Mouse (Mus musculus) liver, postnatal 0 days (tissue): ENCODE results near the gene Rab43. TPM values are rescaled to one million over a fixed set of nuclear protein-coding genes. Genes with fewer than 3 reads are reported as not detected.

Experiments used
- ATAC-seq: fragments of 200-750 bp; cut with Nextera tagmentation; 2 replicates; pipeline ENCODE4 v1.8.0; 2017; ENCODE audit warnings: mild to moderate bottlenecking, moderate library complexity
- DNase-seq: peaks from one replicate; pipeline ENCODE4 v3.0.0-alpha.2; 2016
- H3K27ac ChIP-seq: fragments of 300-500 bp; sonication (generic); 2 replicates; pipeline ENCODE4 v1.5.1; 2014; ENCODE audit warnings: antibody characterized with exemption, moderate library complexity, mild to moderate bottlenecking, low read depth
- H3K27me3 ChIP-seq: fragments of 300-500 bp; sonication (generic); 2 replicates; pipeline ENCODE4 v1.6.1; 2014; ENCODE audit warnings: low read length, control low read depth, mixed read lengths; ENCODE audit not compliant: insufficient read depth
- H3K36me3 ChIP-seq: fragments of 300-500 bp; sonication (generic); replicated peaks from 2 replicates; pipeline ENCODE4 v1.6.1; 2014; ENCODE audit warnings: mild to moderate bottlenecking, control low read depth, low read length, moderate library complexity, mixed read lengths; ENCODE audit not compliant: insufficient read depth
- H3K4me1 ChIP-seq: fragments of 300-500 bp; sonication (generic); 2 replicates; pipeline ENCODE4 v1.6.1; 2014; ENCODE audit warnings: antibody characterized with exemption, mild to moderate bottlenecking, control low read depth; ENCODE audit not compliant: insufficient read depth
- H3K4me2 ChIP-seq: fragments of 300-500 bp; sonication (generic); 2 replicates; pipeline ENCODE4 v1.6.1; 2014; ENCODE audit warnings: low read depth, mild to moderate bottlenecking, low read length, moderate library complexity, mixed read lengths
- H3K4me3 ChIP-seq: fragments of 300-500 bp; sonication (generic); 2 replicates; pipeline ENCODE4 v1.5.1; 2014; ENCODE audit warnings: low read depth, low read length
- H3K9ac ChIP-seq: fragments of 300-500 bp; sonication (generic); replicated peaks from 2 replicates; pipeline ENCODE4 v1.6.1; 2014; ENCODE audit warnings: mild to moderate bottlenecking, moderate library complexity
- H3K9me3 ChIP-seq: fragments of 300-500 bp; sonication (generic); 2 replicates; pipeline ENCODE4 v1.6.1; 2016; ENCODE audit warnings: mild to moderate bottlenecking, control low read depth, low read length, mixed read lengths
- CTCF ChIP-seq: sonication (generic); IDR thresholded peaks from 2 replicates; pipeline ENCODE4 v1.5.1; 2016; ENCODE audit warnings: antibody characterized with exemption, low read depth
- EP300 ChIP-seq: IDR thresholded peaks from 2 replicates; pipeline ENCODE4 v1.6.1; 2016; ENCODE audit warnings: antibody characterized with exemption, low read depth, mild to moderate bottlenecking
- WGBS: fragments of 180-500 bp; shearing (Covaris S2); extraction: QIAGEN DNeasy Blood & Tissue Kit; methylation state at CpG from one replicate; pipeline ENCODE4 v1.1.7; 2014; ENCODE audit not compliant: insufficient replicate concordance; 5-methylcytosine and 5-hydroxymethylcytosine counted together
- polyA plus RNA-seq: library from polyadenylated mRNA; unstranded; fragments of >200 nt; fragmentation: Nextera tagmentation; extraction: Ambion mirVana; gene quantifications from 2 replicates; pipeline ENCODE4 v1.2.1, GENCODE M21; 2015

The Rab43 gene
- polyA plus RNA-seq: 44.4 and 45.4 TPM in 2 replicates

DNA sequence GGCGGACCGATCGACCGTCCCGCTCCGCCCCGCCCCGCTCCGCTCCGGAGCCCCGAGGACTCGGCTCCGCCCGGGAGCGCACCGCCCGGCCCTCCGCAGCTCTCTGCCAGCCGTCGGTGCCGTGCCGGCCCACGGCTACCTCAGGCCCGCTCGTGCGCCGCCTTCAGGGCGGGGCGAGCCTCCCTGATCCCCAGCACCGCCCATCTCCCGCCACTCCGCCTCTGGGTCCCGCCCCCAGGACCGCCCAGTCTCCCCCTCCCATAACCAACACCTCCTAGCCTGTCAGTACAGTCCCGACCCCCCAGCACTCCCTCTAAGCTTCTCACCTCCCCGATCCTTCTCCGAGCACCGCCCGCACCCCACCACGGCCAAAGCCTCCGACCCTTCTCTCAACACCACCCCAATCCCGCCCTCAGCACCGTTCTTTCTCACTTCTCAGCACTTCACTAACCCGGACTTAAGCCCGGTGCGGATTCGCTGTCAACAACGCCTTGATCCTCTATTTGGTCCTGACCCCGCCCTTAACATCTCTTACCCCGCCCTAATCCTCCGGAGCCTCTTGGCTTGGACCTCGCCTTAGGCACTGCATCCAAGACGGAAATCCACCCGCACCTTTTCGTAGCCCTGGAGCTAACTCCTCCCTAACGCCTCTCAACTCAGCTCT is at the start of gene Rab43:
Gene Rab43, minus strand, starts transcription at position 490 of the 664 bp plus-strand sequence.
- peak; percentile 97 for DNase-seq
- Histone ChIP-seq H3K27me3 (no peaks in the 10 kb centered on the region), H3K4me3 (peak within 1 kb of the TSS; percentile 97), H3K27ac (peak within 1 kb of the TSS; percentile 100), H3K36me3 (peaks cover 19% of the 10 kb centered on the region; the same call in 1 of the 2 replicates), H3K4me1 (peaks cover 36% of the 10 kb centered on the region), H3K4me2 (peak within 1 kb of the TSS; percentile 72), H3K9ac (peak within 1 kb of the TSS; percentile 93), H3K9me3 (no peaks in the 10 kb centered on the region)
- TF ChIP-seq EP300 (0 out of 2 replicates have a peak, but pooled peaks have one; percentile 8), CTCF (peak; percentile 58)
- ATAC-seq: peak; percentile 86
- 2% methylated on average over 36 of the region's 56 CpGs for WGBS

DNA sequence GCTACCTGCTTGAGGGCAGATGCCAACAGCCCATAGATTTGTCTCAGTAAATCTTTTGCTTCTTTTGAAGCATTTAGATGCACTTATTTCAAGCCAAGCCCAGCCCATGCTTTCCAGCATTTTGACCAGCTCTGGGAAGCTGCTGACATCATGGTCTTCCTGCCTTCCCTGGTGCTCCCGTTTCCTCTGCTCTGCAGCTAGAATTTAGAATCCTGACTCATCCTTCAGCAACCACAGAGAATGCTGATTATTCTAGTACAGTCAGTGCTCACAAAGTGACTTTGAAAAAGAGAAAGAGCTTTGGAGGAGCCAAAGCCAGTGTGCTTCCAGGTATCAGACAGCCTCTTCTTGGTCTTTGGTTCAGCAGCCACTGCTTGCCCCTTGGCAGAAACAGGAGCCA is 45.1 kb upstream of the Rab43 start:
- Histone ChIP-seq H3K27ac (no peak overlapping the region), H3K4me3 (no peak overlapping the region), H3K4me2 (no peak overlapping the region), H3K9ac (no peak overlapping the region), H3K36me3 (no peaks in the 10 kb centered on the region), H3K4me1 (no peaks in the 10 kb centered on the region), H3K27me3 (no peaks in the 10 kb centered on the region), H3K9me3 (no peaks in the 10 kb centered on the region)
- ATAC-seq (no peak), DNase-seq (no peak)
- TF ChIP-seq CTCF (no peak), EP300 (no peak)
- 34% methylated on average over 1 of the region's 1 CpGs for WGBS

DNA sequence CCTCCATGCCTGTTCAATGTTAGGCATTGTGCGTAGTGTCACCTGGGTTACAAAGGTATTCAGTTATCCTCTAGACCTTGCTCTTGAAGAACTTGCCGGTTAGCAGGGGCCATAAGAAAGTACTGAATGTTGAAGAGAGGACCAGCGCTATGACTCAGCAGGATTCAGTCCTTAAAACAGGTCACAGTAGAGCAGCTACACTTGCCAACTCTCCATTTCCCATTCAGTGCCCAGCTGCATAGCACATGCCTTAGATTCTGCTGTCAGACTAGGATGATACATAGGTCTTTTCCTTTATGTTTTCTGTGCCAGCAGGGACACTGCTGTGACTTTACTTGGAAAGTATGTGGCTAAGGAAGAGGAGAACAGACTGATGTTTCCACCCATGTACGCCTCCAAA is 41.5 kb upstream of the Rab43 start:
- no peaks in the 10 kb centered on the region for H3K9me3 ChIP-seq
- no peak overlapping the region for H3K4me2 ChIP-seq
- no peak for ATAC-seq
- WGBS: 72% methylated on average over 4 of the region's 4 CpGs
- peaks cover 12% of the 10 kb centered on the region for H3K4me1 ChIP-seq
- H3K4me3 ChIP-seq: no peak overlapping the region
- peaks cover 3% of the 10 kb centered on the region; the same call in 1 of the 2 replicates for H3K36me3 ChIP-seq
- H3K9ac ChIP-seq: no peak overlapping the region
- no peak overlapping the region for H3K27ac ChIP-seq
- no peaks in the 10 kb centered on the region for H3K27me3 ChIP-seq
- TF ChIP-seq EP300: no peak
- TF ChIP-seq CTCF: no peak
- no peak for DNase-seq

DNA sequence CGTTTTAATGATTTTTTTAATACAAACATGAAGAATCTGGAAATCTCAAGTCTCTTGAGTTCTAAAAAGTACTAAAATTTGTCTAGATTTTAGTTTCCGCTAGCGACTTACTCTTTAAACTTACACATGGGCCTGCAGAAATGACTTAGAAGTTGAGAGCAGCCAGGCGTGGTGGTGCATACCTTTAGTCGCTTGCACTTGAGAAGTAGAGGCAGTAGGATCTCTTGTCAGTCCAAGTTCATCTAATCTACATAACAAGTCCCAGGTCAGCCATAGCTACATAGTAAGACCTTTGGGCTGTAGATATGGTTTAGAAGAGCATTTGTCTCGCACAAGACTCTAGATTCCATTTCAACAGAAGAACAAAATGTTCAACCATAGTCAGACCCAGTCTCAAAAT is 39.9 kb upstream of the Rab43 start:
- Histone ChIP-seq H3K4me3 (no peak overlapping the region), H3K9me3 (no peaks in the 10 kb centered on the region), H3K4me1 (peaks cover 25% of the 10 kb centered on the region), H3K27me3 (no peaks in the 10 kb centered on the region), H3K9ac (no peak overlapping the region), H3K36me3 (peaks cover 18% of the 10 kb centered on the region), H3K4me2 (peak overlapping the region; percentile 94; the same call in 1 of the 2 replicates), H3K27ac (no peak overlapping the region)
- 79% methylated on average over 6 of the region's 6 CpGs for WGBS
- no peak for DNase-seq
- ATAC-seq: no peak
- no peak for TF ChIP-seq EP300
- no peak for TF ChIP-seq CTCF

DNA sequence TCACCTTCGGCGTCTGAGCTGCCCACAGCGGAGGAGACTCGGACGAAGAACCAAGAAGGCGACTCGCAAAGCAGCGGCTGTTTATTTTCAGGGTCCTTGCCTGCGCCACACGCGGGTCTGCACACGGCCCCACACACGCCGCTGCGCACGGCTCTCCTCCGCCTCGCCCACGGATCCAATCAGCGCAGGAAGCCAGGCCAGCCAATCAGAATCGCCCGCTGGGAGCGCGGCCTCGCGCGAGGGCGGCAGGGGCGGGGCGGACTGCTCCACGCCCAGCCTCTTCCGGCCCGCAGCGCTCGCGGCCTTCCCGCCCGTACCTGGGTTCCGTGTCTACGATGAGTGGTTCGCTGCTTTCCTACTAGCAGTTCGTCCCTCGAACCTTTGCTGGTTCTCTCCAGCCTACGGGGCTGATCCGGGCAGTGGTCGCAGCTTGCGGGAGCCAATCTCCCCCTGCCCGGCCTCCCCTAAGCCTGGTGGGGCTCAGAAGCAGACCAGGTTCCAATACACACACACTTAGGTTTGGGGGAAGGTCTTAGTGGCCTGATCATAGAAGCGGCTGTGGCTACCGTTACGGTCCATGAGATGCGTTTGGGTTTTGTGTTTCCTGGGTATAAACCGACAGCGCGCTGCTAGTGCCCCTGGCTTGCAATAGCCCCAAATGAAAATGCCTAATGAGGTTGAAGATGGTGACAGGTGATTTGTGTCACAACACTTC is 39.1 kb upstream of the Rab43 start, which contains the start of gene Cnbp:
Gene Cnbp, minus strand, starts transcription at position 207 of the 715 bp plus-strand sequence.
- Histone ChIP-seq H3K27ac (peak within 1 kb of the TSS; percentile 99), H3K4me3 (peak within 1 kb of the TSS; percentile 99), H3K4me1 (peaks cover 28% of the 10 kb centered on the region), H3K9ac (peak within 1 kb of the TSS; percentile 100), H3K4me2 (peak within 1 kb of the TSS; percentile 94), H3K9me3 (no peaks in the 10 kb centered on the region), H3K36me3 (peaks cover 23% of the 10 kb centered on the region), H3K27me3 (no peaks in the 10 kb centered on the region)
- DNase-seq: peak; percentile 99
- no peak for TF ChIP-seq CTCF
- no peak for TF ChIP-seq EP300
- ATAC-seq: peak; percentile 98
- under 1% methylated on average over 54 of the region's 55 CpGs for WGBS
